Mouse (Mus musculus): ENCODE measurements around the gene Ank2.
"Not testable (repeated sequence)": the region's sequence is repeated elsewhere in the genome, so short reads cannot be mapped to it uniquely, and the experiment has no call there.

The Ank2 gene

GRCm38 (mm10) chr3:127481658-127482057 is 17.5 kb downstream of the Ank2 start:
- no peak for DNase-seq

DNA sequence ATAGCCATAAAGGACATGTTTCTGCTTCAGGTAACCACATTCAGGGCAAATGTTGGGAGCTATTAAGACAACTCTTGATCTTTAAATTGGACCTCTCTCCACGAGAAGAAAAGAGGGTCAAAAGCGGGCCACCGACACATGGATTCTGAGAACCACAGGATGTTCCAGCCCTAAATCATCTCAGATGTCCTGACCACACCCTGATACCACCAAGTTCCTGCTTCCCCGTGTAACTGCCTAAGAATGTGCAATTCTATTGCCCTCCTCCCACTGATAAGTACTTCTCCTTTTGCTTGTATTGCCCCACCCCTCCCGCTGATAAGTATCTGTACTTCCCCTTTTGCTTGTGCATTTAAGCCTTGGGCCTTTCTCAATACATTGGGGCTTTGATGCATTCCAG is 18.8 kb downstream of the Ank2 start:
- not testable (repeated sequence) for DNase-seq

DNA sequence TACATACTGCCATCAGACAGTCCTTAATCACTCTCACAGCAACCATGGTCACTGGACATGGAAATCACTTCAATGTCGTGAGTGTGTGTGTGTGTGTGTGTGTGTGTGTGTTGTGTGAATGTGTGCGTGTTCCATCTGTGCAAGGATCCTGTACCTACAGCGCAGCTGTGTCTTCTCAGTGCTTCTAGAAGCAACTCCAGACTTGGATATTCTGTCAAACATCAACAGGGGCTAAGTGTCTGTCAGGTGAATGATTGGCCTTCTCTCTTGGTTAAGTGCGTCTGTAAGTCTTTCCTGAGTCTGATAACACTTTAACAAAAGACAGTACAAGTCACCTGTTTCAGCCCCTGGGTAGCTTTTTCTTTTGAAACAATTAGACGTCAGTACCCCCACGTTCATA is 25.0 kb downstream of the Ank2 start:
- no peak for DNase-seq

- no peak for DNase-seq
Observed at GRCm38 (mm10) chr3:127469164-127469752, 29.9 kb downstream of the Ank2 start.

- DNase-seq: peak; percentile 33
Observed at GRCm38 (mm10) chr3:127468569-127468968, 30.6 kb downstream of the Ank2 start.

DNA sequence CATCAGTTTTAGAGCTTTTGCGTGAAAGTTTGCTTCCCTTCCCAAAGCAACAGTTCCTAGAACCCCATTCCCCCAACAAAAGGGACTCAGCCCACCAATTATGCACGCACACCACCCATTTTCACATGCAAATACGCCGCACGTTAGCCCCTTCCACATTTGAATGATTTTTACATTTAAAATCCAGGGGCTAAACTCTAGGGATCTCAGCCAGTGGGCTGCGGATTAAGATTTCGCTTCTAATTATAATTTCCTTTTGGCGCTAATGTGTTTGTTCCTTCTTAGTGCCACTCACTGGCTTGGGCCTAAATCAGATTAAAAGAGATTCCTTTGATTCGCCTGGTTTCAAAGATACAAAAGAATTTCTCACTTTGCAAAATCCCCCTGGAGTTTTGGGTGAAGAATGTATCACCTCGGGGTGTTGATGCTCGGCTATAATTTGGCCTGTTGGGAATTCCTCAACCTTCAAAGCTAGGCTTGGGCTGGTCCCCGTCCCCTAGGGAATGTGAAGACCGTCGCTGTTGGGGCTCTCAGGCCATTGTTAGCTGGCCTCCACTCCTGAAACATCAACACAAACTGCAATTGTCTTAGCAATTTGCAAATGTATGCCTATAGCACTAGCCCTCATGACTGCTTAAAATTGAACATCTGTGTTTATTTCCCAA is 35.2 kb downstream of the Ank2 start:
- DNase-seq: no peak

- no peak for DNase-seq
Observed at GRCm38 (mm10) chr3:127463165-127463564, 36.0 kb downstream of the Ank2 start.

GRCm38 (mm10) chr3:127462413-127462812 is 36.7 kb downstream of the Ank2 start:
- DNase-seq: no peak

DNA sequence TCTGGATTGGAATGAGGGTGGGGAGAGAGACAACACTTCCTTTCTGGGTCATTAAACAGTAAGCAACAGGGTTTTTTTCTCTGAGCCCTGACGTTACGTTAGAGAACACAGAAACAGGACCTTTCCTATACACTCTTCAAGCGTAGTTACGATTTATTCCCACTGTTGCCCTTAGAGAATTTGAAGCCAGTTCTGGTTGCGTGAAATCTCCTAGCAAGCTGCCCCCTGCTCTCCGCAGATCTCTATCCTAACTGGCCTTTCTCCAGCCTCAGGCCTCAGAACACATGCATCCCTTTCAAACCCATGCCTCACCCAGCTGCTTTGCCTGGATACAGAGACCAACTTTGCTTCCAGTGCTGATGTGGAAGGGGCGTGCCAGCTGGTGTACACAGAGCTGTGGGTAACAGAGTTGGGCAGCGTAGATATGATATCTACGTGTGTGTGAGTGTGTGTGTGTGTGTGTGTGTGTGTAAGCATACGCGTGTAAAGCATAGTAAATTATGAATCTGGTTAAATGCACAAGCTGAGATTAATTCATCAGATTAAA is 38.2 kb downstream of the Ank2 start:
- peak; percentile 17 for DNase-seq

- DNase-seq: peak; percentile 44
Observed at GRCm38 (mm10) chr3:127459858-127460257, 39.3 kb downstream of the Ank2 start.

GRCm38 (mm10) chr3:127458925-127459324 is 40.2 kb downstream of the Ank2 start:
- DNase-seq: no peak

GRCm38 (mm10) chr3:127458420-127458798 is 40.7 kb downstream of the Ank2 start:
- DNase-seq: peak; percentile 37

DNA sequence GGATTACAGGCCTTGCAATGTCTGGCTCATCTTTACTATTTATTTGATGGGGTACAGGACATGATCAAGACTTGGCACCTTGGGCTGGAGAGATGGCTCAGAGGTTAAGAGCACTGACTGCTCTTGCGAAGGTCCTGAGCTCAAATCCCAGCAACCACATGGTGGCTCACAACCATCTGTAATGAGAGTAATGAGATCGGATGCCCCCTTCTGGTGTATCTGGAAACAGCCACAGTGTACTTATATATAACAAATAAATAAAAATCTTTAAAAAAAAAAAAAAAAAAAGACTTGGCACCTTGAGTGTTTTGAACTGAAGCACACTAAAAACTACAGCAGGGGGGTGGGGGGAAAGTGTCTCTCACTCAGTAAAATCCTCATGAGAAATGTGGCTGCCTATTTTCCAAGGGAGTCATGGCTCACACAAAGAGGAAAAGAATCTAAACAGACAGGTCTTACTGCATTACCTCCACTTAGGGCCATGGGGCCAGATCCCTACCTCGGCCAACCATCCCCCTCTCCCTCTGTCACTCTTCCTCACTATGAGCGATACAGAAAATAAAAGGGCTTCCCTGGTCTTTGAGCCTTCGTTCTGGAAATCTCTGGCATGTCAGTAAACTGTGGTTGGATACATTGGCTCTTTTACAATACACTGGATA is 41.3 kb downstream of the Ank2 start:
- DNase-seq: peak; percentile 39

- DNase-seq: no peak
Observed at GRCm38 (mm10) chr3:127453738-127454137, 45.4 kb downstream of the Ank2 start.

- DNase-seq: no peak
Observed at GRCm38 (mm10) chr3:127453254-127453653, 45.9 kb downstream of the Ank2 start.

DNA sequence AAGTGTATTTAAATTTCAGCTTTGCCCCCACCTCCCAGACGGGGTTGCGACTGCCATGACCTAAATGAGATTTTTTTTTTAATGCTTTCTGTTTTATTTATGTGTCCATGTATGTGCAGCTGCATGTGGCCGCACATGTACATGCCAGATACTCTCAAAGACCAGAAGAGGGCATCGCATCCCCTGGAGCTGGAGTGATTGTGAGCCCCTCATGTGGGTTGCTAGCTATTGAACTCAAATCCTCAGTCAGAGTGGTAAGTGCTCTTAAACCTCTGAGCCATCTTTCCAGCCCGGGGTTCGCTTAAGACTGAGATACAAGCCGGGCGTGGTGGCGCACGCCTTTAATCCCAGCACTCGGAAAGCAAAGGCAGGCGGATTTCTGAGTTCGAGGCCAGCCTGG is 46.9 kb downstream of the Ank2 start:
- DNase-seq: no peak

- no peak for DNase-seq
Observed at GRCm38 (mm10) chr3:127451741-127452140, 47.4 kb downstream of the Ank2 start.

DNA sequence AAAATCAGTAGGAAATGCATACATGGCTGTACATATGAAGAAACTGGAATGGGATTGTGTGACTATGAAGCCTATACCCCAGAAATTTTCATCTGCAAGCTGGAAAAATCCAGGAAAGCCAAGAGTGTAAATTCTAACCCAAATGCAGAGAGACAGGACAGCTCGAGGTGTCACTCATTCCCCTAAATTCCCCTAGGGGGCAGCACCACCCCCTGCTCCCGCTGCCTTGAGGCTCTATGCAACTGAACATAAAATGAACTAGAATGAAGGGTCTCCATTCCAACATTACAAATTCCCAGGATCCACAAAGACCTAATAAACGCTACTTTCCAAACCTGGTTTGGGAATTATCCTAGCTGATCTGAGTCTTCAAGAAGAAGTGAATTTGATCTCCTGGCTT is 48.1 kb downstream of the Ank2 start:
- DNase-seq: peak; percentile 53

DNA sequence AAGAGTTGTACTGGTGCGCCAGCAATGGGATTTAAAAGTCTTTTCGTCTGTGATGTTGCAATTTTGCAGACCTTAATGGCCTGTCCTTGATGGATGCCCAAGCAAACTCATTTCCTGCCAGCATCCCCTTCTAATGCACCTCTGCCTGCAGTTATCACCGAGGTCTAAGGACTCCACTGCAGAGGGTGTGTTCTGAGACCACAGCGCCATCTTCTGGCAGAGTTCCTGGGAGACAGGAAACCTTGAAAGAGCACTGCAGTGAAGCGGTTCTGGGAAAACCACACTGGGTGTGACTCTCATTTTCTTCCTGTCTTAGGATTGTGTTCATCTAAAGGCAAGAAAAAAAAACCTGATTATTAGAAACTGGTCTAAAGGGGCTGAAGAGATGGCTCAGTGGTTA is 53.0 kb downstream of the Ank2 start:
- DNase-seq: peak; percentile 72

GRCm38 (mm10) chr3:127433291-127433690 is 65.9 kb downstream of the Ank2 start:
- no peak for DNase-seq

DNA sequence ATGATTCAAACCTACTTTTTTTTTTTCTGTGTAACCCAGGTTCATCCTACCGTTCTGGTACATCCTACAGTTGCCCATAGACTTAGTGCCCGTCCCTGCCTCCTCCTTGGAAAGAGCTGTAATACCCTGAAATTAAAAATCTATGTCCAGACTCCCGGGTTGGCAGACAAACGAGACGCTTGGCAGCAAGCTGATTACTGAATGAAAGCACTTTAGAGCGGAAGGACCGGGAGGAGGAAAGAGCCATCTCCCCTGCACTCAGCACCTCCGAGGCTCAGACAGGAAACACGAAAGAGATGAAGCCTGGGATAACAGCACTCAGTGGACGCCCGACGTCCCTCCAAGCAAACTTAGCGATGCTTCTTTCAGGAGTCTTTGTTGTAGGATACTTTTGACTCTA is 69.3 kb downstream of the Ank2 start:
- DNase-seq: no peak

DNA sequence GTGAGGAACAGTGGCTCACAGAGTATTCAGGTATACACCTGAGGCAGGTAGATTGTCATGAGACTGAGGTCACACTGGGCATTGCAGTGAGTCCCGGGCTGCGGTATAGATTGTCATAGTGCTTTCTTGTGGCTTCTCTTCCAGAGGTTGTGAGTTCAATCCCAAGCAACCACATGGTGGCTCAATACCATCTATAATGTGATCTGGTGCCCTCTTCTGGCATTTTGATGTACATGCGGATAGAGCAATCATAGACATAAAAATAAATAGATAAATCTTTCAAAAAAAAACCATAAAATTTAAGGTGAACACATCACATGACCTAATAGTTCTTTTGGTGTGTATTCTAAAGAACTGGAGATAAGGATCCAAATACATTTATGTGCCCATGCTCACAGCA is 70.6 kb downstream of the Ank2 start:
- DNase-seq: no peak

DNA sequence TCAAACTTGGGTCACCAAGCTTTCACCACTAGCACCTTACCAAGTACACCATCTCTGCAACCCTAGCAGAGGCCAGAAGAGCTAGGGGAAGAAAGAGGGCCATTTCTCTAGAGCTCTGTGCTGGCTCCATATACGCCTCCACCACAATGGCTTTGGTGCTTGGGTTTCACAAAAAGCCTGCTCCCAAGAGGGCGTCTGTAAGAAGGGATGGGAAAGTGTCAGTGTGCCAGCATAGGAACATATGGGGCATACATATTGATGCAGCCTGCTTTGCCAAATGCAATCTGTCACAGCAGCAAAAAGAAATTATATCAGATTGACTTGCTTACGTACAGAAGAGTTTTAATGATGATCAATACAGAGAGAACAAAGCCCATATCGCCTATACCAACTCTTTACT is 82.2 kb downstream of the Ank2 start:
- DNase-seq: no peak

- DNase-seq: no peak
Observed at GRCm38 (mm10) chr3:127414438-127414837, 84.7 kb downstream of the Ank2 start.

Data from liver (tissue).